Mouse (Mus musculus): ENCODE measurements at regions not wholly inside any gene's neighbourhood (a gene's known extent, or its start where the extent isn't known, plus 50 kb on each side); places are given as distances from the start of the nearest gene placed in this dataset.

DNA sequence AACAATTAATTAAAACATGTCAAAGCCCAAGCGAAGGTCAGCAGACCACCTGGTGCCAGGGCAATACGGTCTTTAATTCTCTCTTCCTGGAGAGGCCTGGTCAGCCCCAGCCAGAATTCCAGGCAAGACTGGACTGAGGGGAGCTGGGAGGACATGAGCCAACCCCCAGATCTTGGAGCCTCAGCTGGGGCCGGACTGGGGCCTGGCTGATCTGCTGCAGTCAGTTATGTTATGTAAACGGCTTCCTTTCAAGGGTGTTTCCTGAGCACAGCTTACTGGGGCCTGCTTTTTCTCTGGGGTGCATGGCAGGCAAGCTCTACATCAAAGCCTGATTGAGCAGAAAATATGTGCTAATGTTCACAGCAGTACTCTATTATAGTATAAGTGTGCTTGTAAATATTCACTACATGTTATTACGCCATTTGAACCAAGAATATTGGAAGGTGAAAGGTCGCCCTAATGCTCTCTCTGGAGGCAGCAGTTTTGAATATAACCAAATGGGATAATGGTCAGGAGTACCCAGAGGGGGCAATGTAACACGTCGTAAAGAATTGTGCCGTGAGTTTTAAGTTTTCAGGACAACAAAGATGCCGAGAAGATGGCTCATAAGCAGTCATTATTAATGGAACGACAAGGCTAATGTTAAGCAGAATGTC, 96.5 kb upstream of the Mgmt start:
- DNase-seq, result no peak

DNA sequence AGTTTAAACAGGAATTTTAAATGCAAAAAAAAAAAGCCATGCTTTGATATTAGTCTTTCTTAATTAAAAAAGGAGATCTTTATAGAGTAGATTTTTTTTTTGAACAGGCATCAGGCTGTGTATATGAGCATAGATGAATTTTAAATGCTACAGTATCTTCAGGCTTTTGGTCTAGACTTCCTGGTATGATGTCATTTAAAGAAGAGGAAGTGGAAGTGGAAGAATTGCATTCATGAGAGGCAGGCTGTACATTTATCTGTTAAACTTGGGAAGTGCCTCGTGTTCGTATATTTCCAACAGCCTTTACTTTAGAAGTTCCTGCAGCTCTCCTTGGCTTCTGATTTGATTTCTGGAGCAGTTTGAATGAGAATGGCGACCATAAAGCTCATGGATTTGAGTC, 95.8 kb upstream of the Mgmt start:
- no peak for DNase-seq

DNA sequence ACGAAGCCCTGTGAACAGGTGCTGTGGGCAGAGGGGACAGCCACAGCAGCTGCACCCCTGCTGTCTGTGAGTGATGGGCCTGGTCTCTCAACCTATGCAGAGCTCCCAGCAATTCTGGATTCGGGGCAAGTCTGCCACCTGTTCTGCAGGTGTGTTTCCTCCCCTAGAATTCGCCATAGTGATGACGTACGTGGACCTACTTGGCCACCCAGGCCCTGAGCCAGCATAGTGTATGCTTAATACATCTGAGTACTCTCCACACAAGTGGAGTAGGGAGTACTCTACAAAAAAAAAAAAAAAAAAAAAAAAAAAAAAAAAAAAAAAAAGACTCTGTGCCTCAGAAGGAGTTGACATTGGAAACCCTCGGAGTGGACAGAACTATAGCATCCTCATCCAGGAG, 87.3 kb upstream of the Mgmt start:
- DNase-seq, result no peak

DNA sequence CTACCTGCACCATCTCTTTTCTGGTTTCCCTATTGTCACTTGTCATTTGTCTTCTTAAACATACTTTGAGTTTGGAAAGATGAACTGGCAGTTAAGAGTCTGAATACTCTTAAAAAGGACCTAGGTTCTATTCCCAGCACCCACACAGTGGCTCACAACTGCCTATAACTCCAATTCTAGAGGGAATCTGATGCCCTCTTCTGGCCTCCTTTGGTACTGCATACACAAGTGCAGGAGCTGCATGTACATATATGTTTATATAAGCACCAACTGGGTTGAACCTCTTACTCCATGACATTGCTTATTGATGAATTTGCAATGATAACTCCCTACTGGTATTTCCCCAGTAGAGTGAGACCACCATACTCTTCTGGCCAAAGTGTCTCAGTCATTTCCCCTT, 86.4 kb upstream of the Mgmt start:
- DNase-seq, result no peak

DNA sequence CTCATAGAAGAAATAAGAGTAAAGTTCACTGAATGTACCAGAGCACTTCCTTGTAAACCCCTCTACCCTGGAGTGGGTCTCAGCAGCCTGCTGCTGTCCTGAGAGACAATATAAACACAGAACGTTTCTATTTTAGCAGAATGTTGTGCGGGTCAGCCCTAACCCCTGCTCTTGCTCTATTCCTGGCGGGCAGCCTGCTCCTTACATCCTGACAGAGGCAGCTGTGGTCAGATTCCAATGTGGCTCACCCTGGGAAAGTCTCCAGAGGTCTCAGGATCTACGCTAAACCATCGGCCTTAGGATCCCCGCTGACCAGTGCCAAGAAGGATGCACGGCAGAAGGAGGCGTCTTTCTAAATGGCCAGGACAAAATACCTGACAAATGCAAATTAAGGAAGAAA, 84.8 kb upstream of the Mgmt start:
- DNase-seq, result no peak

DNA sequence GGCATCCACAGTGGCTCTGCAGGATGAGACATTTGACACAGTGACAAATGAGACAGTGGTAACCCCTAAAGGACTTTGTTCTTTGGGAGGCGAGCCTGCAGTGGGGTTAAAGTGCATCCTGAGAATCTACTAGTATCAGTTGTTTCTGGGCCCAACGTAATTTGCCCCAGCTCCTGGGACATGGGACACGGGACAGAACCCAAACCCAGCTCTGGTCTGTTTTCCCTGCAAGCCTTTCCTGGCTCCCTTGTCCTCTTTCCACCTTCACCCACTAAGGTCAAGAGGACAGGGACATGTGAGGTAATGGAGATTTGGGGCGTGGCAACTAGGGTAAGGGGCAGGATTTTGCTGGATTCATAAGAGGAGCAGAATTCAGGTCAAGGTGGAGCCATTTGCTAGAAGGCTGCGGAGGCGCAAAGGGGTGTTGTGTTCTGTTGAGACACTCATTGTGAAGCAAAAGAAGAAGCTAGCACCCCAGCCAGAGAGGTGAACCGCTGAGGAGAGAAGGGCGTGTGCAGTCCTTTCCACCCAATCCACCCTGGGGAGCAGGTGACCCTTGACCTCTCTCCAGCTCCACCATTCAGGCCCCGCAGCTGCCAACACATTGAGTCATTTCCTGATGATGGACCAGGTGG, 80.6 kb upstream of the Mgmt start:
- peak; percentile 7 for DNase-seq

DNA sequence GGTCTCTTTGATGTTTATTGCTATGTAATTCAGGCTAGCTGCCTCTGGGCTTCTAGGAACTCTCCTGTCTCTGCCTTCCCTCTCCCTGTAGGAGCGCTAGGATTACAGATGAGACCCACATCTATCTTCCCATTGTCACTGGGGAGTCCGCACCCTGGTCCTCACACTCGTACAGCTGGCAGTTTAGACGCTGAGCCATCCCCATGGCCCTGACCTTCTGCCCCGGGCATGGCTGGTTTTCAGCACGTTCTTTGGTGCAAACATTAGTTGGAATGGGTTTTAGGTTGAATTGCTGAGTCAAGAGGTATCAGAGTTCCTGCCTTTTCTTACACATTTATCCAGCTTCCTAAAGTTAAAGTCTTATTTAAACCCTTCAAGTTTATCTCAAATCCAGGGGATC, 79.7 kb upstream of the Mgmt start:
- DNase-seq, result no peak

DNA sequence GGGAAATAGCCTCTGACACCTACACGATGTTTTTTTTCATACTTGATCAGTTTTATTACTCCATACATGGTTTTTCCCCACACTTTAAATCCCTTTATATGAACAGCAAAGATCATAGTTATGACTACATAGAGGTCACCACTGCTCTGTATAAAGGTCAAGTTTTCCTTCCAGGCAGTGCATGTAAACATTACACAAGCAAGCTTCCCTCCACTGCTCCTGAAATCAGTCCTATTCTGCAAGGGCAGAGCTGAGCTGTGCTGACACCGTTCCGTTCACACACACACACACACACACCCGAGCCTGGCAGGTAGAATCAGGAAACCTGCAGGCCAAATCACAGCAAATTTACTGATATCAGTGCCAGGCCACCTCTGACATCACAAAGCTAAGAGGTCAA, 74.1 kb upstream of the Mgmt start:
- no peak for DNase-seq

DNA sequence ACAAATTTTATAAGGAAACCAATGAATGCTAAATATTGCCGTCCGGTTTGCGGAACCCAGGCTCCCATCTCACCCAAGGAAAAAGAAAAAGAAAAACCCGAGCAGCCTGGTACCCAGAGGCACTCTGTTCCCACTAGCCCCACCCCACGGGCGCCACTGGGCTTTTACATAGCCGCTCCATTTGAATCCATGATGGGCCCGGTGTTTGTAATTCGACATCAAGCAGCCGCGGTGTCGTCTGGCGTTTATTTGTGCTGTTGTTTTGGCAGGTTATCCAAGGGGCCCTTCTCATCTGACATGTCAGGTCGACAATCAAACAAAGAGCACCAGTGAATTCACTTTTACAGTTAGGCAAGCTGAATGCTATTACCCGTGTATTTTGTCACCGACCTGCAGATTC, 68.8 kb upstream of the Mgmt start:
- DNase-seq, result no peak

DNA sequence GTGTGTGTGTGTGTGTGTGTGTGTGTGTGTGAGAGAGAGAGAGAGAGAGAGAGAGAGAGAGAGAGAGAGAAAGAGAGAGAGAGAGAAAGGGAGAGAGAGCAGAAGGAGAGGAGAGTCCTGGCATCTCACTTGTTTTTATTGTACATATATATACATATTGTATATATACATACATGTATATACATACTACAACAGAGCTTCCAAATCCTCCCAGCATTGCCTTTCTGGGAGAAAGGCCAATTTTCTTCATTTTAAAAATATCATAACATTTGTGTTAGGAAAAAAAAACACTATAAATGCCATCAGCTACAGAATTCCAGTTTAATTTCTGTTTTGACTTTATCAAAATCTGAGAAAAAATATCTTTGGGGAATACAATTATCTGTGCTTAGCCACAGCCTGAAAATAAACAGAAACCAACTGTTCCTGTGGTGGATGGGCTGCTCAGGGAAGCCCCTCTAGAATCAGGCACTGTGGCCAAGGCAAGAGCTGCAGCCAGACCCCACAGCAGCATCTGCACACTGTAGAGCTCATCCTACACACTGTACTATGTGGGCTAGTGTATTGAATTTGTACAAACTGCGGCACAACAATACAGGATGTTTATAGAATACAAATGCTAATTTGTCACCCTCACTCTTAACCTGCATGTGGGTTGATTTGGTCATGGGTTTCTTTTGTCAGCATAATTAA, 64.6 kb upstream of the Mgmt start:
- no peak for DNase-seq

DNA sequence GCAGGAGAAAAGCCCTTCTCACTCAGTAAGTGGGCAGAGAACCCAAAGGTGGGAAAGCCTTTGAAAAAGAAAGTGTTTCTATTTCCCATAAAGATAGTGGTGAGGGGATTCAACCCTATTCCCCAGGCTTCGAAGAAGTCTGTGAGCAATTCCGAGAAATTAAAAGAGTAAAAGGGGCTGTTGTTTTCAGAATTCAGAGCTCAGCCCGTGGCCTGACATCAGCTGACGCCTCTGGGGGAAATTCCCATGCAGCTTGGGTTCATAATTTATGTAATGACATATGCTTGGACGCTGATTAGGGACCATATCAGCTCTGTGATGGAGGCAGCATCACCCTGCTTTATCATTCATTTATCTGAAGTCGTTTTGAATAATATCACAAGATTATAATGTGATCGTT, 62.0 kb upstream of the Mgmt start:
- DNase-seq, result no peak

DNA sequence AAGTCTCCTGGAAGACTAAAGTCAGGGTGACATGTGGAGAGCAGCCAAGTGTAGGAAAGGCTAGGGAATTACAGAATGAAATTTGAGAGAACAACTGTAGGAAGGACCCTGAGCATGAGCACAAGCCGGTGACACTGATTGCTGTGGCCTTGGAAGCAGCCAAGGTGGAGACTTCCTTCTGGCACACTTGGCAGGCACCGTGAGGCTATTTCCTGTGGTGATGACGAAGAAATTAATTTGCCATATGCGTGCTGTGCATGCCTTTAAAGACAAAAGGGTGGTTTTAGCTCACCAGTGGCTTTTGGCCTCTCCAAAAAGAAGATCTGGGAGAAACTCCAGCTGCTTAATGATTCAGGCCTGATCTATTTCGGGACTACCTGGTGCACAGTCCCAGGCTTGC, 55.4 kb upstream of the Mgmt start:
- DNase-seq, result peak; percentile 30

DNA sequence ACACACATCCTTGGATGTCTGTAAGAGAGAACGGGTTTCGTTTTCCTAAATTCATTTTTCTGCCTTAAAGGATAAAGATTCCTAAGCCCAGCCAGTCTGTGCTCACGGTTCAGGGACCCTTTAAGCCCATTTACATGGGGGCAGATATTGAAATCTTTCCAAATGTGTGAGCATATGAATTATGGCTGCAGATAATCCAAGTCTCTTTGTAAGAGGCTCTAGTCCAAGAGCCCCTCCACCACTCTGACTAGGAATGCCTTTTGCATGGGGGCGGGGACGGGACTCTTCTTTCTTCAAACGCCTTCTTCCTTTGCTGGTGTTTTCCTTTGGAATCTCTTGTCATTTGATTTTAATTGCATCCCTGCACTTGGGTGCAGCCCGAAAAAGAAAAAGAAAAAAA, 54.2 kb upstream of the Mgmt start:
- no peak for DNase-seq

DNA sequence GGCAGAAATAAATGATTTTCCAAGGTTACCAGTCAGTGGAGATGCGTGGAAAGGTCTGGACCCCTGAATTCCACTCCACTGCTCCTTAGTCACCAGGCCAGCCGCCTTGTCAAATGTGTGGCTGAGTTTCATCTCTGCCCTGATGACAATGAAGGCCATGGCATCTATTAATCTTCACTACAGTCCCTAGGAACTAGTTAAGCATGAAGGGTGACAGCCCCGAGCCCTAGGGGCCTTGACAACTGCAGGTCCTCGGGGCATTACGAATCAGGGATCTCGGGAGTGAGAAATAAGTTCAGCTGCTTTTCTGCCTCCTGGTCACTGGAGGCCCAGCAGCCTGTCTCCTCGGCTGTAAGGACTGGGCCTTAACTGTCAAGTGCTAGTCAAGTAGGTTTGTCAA, 51.7 kb upstream of the Mgmt start:
- peak; percentile 45 for DNase-seq

DNA sequence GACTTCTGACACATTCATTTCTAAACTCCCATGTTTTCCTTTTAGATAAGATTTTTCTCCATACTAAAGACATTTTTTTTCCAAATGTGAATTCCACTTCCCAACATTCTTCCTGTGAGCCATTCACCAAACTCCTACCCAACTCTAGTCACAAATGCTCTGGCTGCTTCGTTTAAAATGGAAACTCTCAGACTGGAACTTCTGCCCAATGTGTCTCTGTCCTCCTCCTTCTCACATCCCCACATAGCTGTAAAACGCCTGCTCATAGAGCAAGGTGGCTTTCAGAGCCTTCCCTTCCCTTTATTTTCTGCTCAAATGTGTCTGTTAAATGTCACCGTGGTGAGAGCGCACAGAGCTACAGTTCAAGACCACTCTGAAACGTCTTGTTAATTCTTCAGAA, 50.1 kb upstream of the Mgmt start:
- DNase-seq, result no peak
